Mouse (Mus musculus): ENCODE results near the gene Ptprn2.

GRCm38 (mm10) chr12:116442184-116442583 is 43.3 kb upstream of the Ptprn2 start:
- no peak for TF ChIP-seq CTCF (IDR thresholded peaks at IDR 0.05; ENCODE audit: low read depth, low read length)
- TF ChIP-seq POLR2A (IDR thresholded peaks at IDR 0.05; ENCODE audit: borderline replicate concordance, low read depth, low read length) = no peak

All from bone marrow macrophage, adult 2 months (primary cell).